Mouse (Mus musculus): ENCODE measurements around the gene Son. TPM values are rescaled to one million over a fixed set of nuclear protein-coding genes. Genes with fewer than 3 reads are reported as not detected.

Son gene
- polyA plus RNA-seq, 1 experiment from 2014 or later = 167 TPM

Other genes starting within 250 kb of the Son start
- 5.8 and 6.3 TPM in 2 replicates for gene Il10rb, start 241.3 kb upstream of the Son start, polyA plus RNA-seq (2016; fragmentation: Nextera tagmentation; extraction: Ambion mirVana)
- gene Ifnar1, start 162.3 kb upstream of the Son start, polyA plus RNA-seq (2016; fragmentation: Nextera tagmentation; extraction: Ambion mirVana) = 54.7 and 57.7 TPM in 2 replicates
- 27.9 and 31.9 TPM in 2 replicates for gene Ifngr2, start 100.4 kb upstream of the Son start, polyA plus RNA-seq (2016; fragmentation: Nextera tagmentation; extraction: Ambion mirVana)
- 38.7 and 41.2 TPM in 2 replicates for gene Tmem50b, start 49.7 kb upstream of the Son start, polyA plus RNA-seq (2016; fragmentation: Nextera tagmentation; extraction: Ambion mirVana)
- 5.3 and 5.4 TPM in 2 replicates for gene Dnajc28, start 28.5 kb upstream of the Son start, polyA plus RNA-seq (2016; fragmentation: Nextera tagmentation; extraction: Ambion mirVana)
- 118 and 124 TPM in 2 replicates for gene Gart, start 554 bp upstream of the Son start, polyA plus RNA-seq (2016; fragmentation: Nextera tagmentation; extraction: Ambion mirVana)
- gene Donson, start 41.3 kb downstream of the Son start, polyA plus RNA-seq (2016; fragmentation: Nextera tagmentation; extraction: Ambion mirVana) = 34.0 and 36.6 TPM in 2 replicates
- gene Cryzl1, start 81.5 kb downstream of the Son start, polyA plus RNA-seq (2016; fragmentation: Nextera tagmentation; extraction: Ambion mirVana) = 76.7 and 79.5 TPM in 2 replicates
- 65.4 and 71.4 TPM in 2 replicates for gene Itsn1, start 81.8 kb downstream of the Son start, polyA plus RNA-seq (2016; fragmentation: Nextera tagmentation; extraction: Ambion mirVana)